Mouse (Mus musculus) intestine, embryonic 15.5 days (tissue): ENCODE measurements around the gene Arhgef16. TPM values are rescaled to one million over a fixed set of nuclear protein-coding genes. Genes with fewer than 3 reads are reported as not detected.
A peak's percentile ranks its signal among the peaks of the same experiment; 100 is the strongest.

Experiments used
- ATAC-seq: fragments of 200-750 bp; cut with Nextera tagmentation; 2 replicates; pipeline ENCODE4 v1.8.0; 2017; ENCODE audit warnings: moderate TSS enrichment, moderate library complexity
- H3K27ac ChIP-seq: fragments of 300-500 bp; sonication (generic); 2 replicates; pipeline ENCODE4 v1.5.1; 2015; ENCODE audit warnings: mild to moderate bottlenecking, inconsistent platforms
- H3K27me3 ChIP-seq: fragments of 300-500 bp; sonication (generic); replicated peaks from 2 replicates; pipeline ENCODE4 v1.6.1; 2015; ENCODE audit warnings: inconsistent platforms
- H3K36me3 ChIP-seq: fragments of 300-500 bp; sonication (generic); 2 replicates; pipeline ENCODE4 v1.6.1; 2015; ENCODE audit warnings: inconsistent platforms
- H3K4me1 ChIP-seq: fragments of 300-500 bp; sonication (generic); replicated peaks from 2 replicates; pipeline ENCODE4 v1.6.1; 2015; ENCODE audit warnings: inconsistent platforms
- H3K4me2 ChIP-seq: fragments of 300-500 bp; sonication (generic); replicated peaks from 2 replicates; pipeline ENCODE4 v1.6.1; 2015; ENCODE audit warnings: mild to moderate bottlenecking, inconsistent platforms
- H3K4me3 ChIP-seq: fragments of 300-500 bp; sonication (generic); replicated peaks from 2 replicates; pipeline ENCODE4 v1.5.1; 2015; ENCODE audit warnings: inconsistent platforms
- H3K9ac ChIP-seq: fragments of 300-500 bp; sonication (generic); 2 replicates; pipeline ENCODE4 v1.6.1; 2015; ENCODE audit warnings: inconsistent platforms
- H3K9me3 ChIP-seq: fragments of 300-500 bp; sonication (generic); 2 replicates; pipeline ENCODE4 v1.6.1; 2016; ENCODE audit warnings: inconsistent platforms
- WGBS: fragments of 180-500 bp; shearing (Covaris S2); methylation state at CpG from one replicate; pipeline ENCODE4 v1.1.7; 2015; 5-methylcytosine and 5-hydroxymethylcytosine counted together
- polyA plus RNA-seq: library from polyadenylated mRNA; unstranded; fragments of >200 nt; fragmentation: Nextera tagmentation; extraction: Ambion mirVana; gene quantifications from 2 replicates; pipeline ENCODE4 v1.2.1, GENCODE M21; 2015

Arhgef16 gene
- polyA plus RNA-seq, 1 experiment from 2014 or later: 50.3 TPM

GRCm38 (mm10) chr4:154245342-154245741 lies 56.1 kb downstream of the Arhgef16 start:
- H3K4me3 ChIP-seq: no peak overlapping the region
- ATAC-seq: no peak
- H3K27ac ChIP-seq: no peak overlapping the region
- H3K9ac ChIP-seq: no peak overlapping the region
- H3K4me2 ChIP-seq: no peak overlapping the region
- no peaks in the 10 kb centered on the region for H3K9me3 ChIP-seq
- H3K36me3 ChIP-seq: no peaks in the 10 kb centered on the region
- no peaks in the 10 kb centered on the region for H3K27me3 ChIP-seq
- H3K4me1 ChIP-seq: peaks cover 20% of the 10 kb centered on the region; the same call in 1 of the 2 replicates
- 88% methylated on average over 7 of the region's 7 CpGs for WGBS

GRCm38 (mm10) chr4:154240608-154241007 lies 60.9 kb downstream of the Arhgef16 start:
- H3K27ac ChIP-seq: no peak overlapping the region
- 66% methylated on average over 11 of the region's 11 CpGs for WGBS

GRCm38 (mm10) chr4:154239199-154239598 lies 62.3 kb downstream of the Arhgef16 start:
- no peaks in the 10 kb centered on the region for H3K9me3 ChIP-seq
- 82% methylated on average over 8 of the region's 8 CpGs for WGBS
- no peak overlapping the region for H3K27ac ChIP-seq
- H3K36me3 ChIP-seq: no peaks in the 10 kb centered on the region
- H3K27me3 ChIP-seq: no peaks in the 10 kb centered on the region
- no peak for ATAC-seq
- no peak overlapping the region for H3K4me2 ChIP-seq
- peaks cover 10% of the 10 kb centered on the region for H3K4me1 ChIP-seq
- no peak overlapping the region for H3K9ac ChIP-seq
- no peak overlapping the region for H3K4me3 ChIP-seq

More at GRCm38 (mm10) chr4:154240608-154241007, 60.9 kb downstream of the Arhgef16 start:
- no peak overlapping the region for H3K4me2 ChIP-seq
- H3K36me3 ChIP-seq: no peaks in the 10 kb centered on the region
- peaks cover 10% of the 10 kb centered on the region for H3K4me1 ChIP-seq
- no peaks in the 10 kb centered on the region for H3K27me3 ChIP-seq
- no peaks in the 10 kb centered on the region for H3K9me3 ChIP-seq
- no peak for ATAC-seq
- no peak overlapping the region for H3K4me3 ChIP-seq
- H3K9ac ChIP-seq: no peak overlapping the region

- peak overlapping the region; percentile 13 for H3K4me3 ChIP-seq
- H3K4me2 ChIP-seq: peak overlapping the region; percentile 60
- H3K36me3 ChIP-seq: no peaks in the 10 kb centered on the region
- 0 out of 2 replicates have a peak overlapping the region, but pooled peaks have one; percentile 32 for H3K9ac ChIP-seq
- 5% methylated on average over 8 of the region's 9 CpGs for WGBS
- peak; percentile 80 for ATAC-seq
- H3K27ac ChIP-seq: no peak overlapping the region
- H3K27me3 ChIP-seq: no peaks in the 10 kb centered on the region
- H3K9me3 ChIP-seq: no peaks in the 10 kb centered on the region
- H3K4me1 ChIP-seq: peaks cover 10% of the 10 kb centered on the region
These were observed 64.2 kb downstream of the Arhgef16 start for GRCm38 (mm10) chr4:154237306-154237705.

- peak overlapping the region; percentile 60 for H3K4me2 ChIP-seq
- H3K4me1 ChIP-seq: peaks cover 10% of the 10 kb centered on the region
- peak overlapping the region; percentile 11; the same call in 1 of the 2 replicates for H3K27ac ChIP-seq
- no peaks in the 10 kb centered on the region for H3K36me3 ChIP-seq
- peak overlapping the region; percentile 13 for H3K4me3 ChIP-seq
- H3K9ac ChIP-seq: no peak overlapping the region
- 16% methylated on average over 10 of the region's 10 CpGs for WGBS
- H3K27me3 ChIP-seq: no peaks in the 10 kb centered on the region
- ATAC-seq: peak; percentile 77
- no peaks in the 10 kb centered on the region for H3K9me3 ChIP-seq
These were observed 64.6 kb downstream of the Arhgef16 start for GRCm38 (mm10) chr4:154236893-154237292.

- H3K4me1 ChIP-seq: peaks cover 14% of the 10 kb centered on the region
- no peak overlapping the region for H3K27ac ChIP-seq
- H3K9ac ChIP-seq: no peak overlapping the region
- no peaks in the 10 kb centered on the region for H3K36me3 ChIP-seq
- no peaks in the 10 kb centered on the region for H3K9me3 ChIP-seq
- 85% methylated on average over 3 of the region's 3 CpGs for WGBS
- H3K4me3 ChIP-seq: no peak overlapping the region
- no peak overlapping the region for H3K4me2 ChIP-seq
- ATAC-seq: no peak
- H3K27me3 ChIP-seq: no peaks in the 10 kb centered on the region
These were observed 65.5 kb downstream of the Arhgef16 start for GRCm38 (mm10) chr4:154236001-154236400.

GRCm38 (mm10) chr4:154232295-154232694 lies 69.2 kb downstream of the Arhgef16 start:
- Histone ChIP-seq H3K27me3 (no peaks in the 10 kb centered on the region), H3K9me3 (no peaks in the 10 kb centered on the region), H3K4me2 (no peak overlapping the region), H3K36me3 (no peaks in the 10 kb centered on the region), H3K9ac (no peak overlapping the region), H3K27ac (no peak overlapping the region), H3K4me1 (peaks cover 9% of the 10 kb centered on the region), H3K4me3 (no peak overlapping the region)
- no peak for ATAC-seq
- WGBS: 44% methylated on average over 4 of the region's 4 CpGs

GRCm38 (mm10) chr4:154231380-154231779 lies 70.1 kb downstream of the Arhgef16 start:
- Histone ChIP-seq H3K27ac (no peak overlapping the region), H3K4me2 (no peak overlapping the region), H3K9ac (no peak overlapping the region), H3K9me3 (no peaks in the 10 kb centered on the region), H3K4me3 (no peak overlapping the region), H3K36me3 (no peaks in the 10 kb centered on the region), H3K27me3 (no peaks in the 10 kb centered on the region), H3K4me1 (0 out of 2 replicates have a peak, but pooled peaks cover 3% of the 10 kb centered on the region)
- ATAC-seq: no peak
- WGBS: 69% methylated on average over 7 of the region's 7 CpGs

GRCm38 (mm10) chr4:154229569-154229968 lies 71.9 kb downstream of the Arhgef16 start:
- Histone ChIP-seq H3K4me1 (peaks cover 12% of the 10 kb centered on the region), H3K27me3 (no peaks in the 10 kb centered on the region), H3K4me2 (no peak overlapping the region), H3K9ac (no peak overlapping the region), H3K36me3 (no peaks in the 10 kb centered on the region), H3K9me3 (no peaks in the 10 kb centered on the region), H3K27ac (no peak overlapping the region), H3K4me3 (no peak overlapping the region)
- WGBS: 92% methylated on average over 9 of the region's 9 CpGs
- ATAC-seq: no peak

Other genes with a start within 250 kb of the Arhgef16 start
- gene Trp73, start 161.5 kb downstream of the Arhgef16 start, polyA plus RNA-seq: 0.13 and 0.33 TPM in 2 replicates
- 28.9 and 31.2 TPM in 2 replicates for gene Wrap73, start 159.3 kb downstream of the Arhgef16 start, polyA plus RNA-seq
- 102 and 110 TPM in 2 replicates for gene Tprgl, start 141.0 kb downstream of the Arhgef16 start, polyA plus RNA-seq
- gene Megf6, start 130.9 kb downstream of the Arhgef16 start, polyA plus RNA-seq: 13.1 and 14.2 TPM in 2 replicates
- not detected in 2 replicates for gene B230104I21Rik, start 34.5 kb upstream of the Arhgef16 start, polyA plus RNA-seq